Comparison of ENCODE assay signal across 8 mouse cellular contexts in genomic region chr5:136581166-136581565, GRCm38 (mm10). TPM values are rescaled to one million over a fixed set of nuclear protein-coding genes. Genes with fewer than 3 reads are reported as not detected.
DNase-seq lines count a peak whose midpoint lies in the region; ATAC-seq and TF ChIP-seq lines count a peak whose summit lies in the region.

No protein-coding gene starts in this region.

- H3K4me2 ChIP-seq in forebrain, embryonic 13.5 days = peak overlapping the region; percentile 1; the same call in 1 of the 2 replicates

- H3K4me1 ChIP-seq in forebrain, embryonic 13.5 days = 0 out of 2 replicates have a peak, but pooled peaks cover 3% of the 10 kb centered on the region
- peaks cover 4% of the 10 kb centered on the region; the same call in 1 of the 2 replicates for H3K4me1 ChIP-seq in spleen, adult 2 months (ENCODE audit: control insufficient read depth, insufficient read depth, insufficient read length)

- H3K27me3 ChIP-seq in forebrain, embryonic 13.5 days = peaks cover 41% of the 10 kb centered on the region
- peaks cover 4% of the 10 kb centered on the region; the same call in 1 of the 2 replicates for H3K27me3 ChIP-seq in spleen, adult 2 months (ENCODE audit: control insufficient read depth, insufficient read depth, low read length)

- peak; percentile 53; the same call in 1 of the 2 replicates for TF ChIP-seq CTCF in spleen, adult 2 months (IDR thresholded peaks at IDR 0.05; ENCODE audit: extremely low read depth, insufficient read depth, insufficient read length, insufficient replicate concordance)

- no peak overlapping the region for H3K27ac ChIP-seq in forebrain, embryonic 13.5 days
- no peak overlapping the region for H3K27ac ChIP-seq in spleen, adult 2 months (ENCODE audit: insufficient read depth, low read length)

- peak; percentile 49 to 52 for DNase-seq in cerebellum, adult 18-20 months
- DNase-seq in cerebellum, adult 11 months = no peak
- peak; percentile 33 to 60 for DNase-seq in CD8-positive naive resting alpha-beta T cell, adult 2 months (ENCODE audit: low read depth in 2 of 2, low spot score in 2 of 2)
- peak; percentile 48 to 75 for DNase-seq in kidney, adult 8-10 months
- peak; percentile 73 for DNase-seq in lung, postnatal 10 days
- DNase-seq in spleen, adult 2 months (ENCODE audit: low read depth in 1 of 2, low spot score in 2 of 2) = peak in 1 of 2 experiments; percentile 62
- no peak for DNase-seq in layer of hippocampus, postnatal 14 days (ENCODE audit: low spot score in 2 of 2)

- no peak overlapping the region for H3K4me3 ChIP-seq in forebrain, embryonic 13.5 days
- H3K4me3 ChIP-seq in spleen, adult 2 months (ENCODE audit: extremely low read depth, insufficient read depth, insufficient read length) = no peak overlapping the region

- 17% methylated on average over 9 of the region's 9 CpGs for WGBS in forebrain, embryonic 13.5 days
- 26% methylated on average over 9 of the region's 9 CpGs for WGBS in spleen, adult 2 months

- TF ChIP-seq POLR2A in spleen, adult 2 months (IDR thresholded peaks at IDR 0.05; ENCODE audit: low read depth, low read length) = no peak

- no peaks in the 10 kb centered on the region for H3K36me3 ChIP-seq in forebrain, embryonic 13.5 days (ENCODE audit: poor library complexity, severe bottlenecking)
- H3K36me3 ChIP-seq in spleen, adult 2 months (ENCODE audit: control insufficient read depth, insufficient read depth, low read length) = no peaks in the 10 kb centered on the region

- ATAC-seq in forebrain, embryonic 13.5 days = no peak

- no peaks in the 10 kb centered on the region for H3K9me3 ChIP-seq in forebrain, embryonic 13.5 days (replicated peaks)

- H3K9ac ChIP-seq in forebrain, embryonic 13.5 days = no peak overlapping the region

RNA-seq across cellular contexts. Expression of gene Cux1, which starts 13.9 kb away (rescaled TPM):
- 139 and 143 TPM in 2 replicates for polyA plus RNA-seq in forebrain, embryonic 13.5 days (2015; fragmentation: Nextera tagmentation; extraction: Ambion mirVana)
- polyA plus RNA-seq in spleen, adult 2 months (2012; rRNA removed) = 24.7 and 28.4 TPM in 2 replicates
- total RNA-seq in layer of hippocampus, postnatal 14 days (2021) = 10 to 100 TPM; 49.8 to 52.4 TPM

Comparison
In these comparisons a context has a peak if more than half of its experiments do, and no peak if none do; other contexts are left out.
1. DNase-seq: peak in cerebellum, adult 18-20 months (2 of 2), CD8-positive naive resting alpha-beta T cell, adult 2 months (2 of 2), kidney, adult 8-10 months (2 of 2) and lung, postnatal 10 days (single experiment); none in cerebellum, adult 11 months (single experiment) and layer of hippocampus, postnatal 14 days (0 of 2).